Mouse (Mus musculus): ENCODE measurements around the gene Slc16a7. TPM values are rescaled to one million over a fixed set of nuclear protein-coding genes. Genes with fewer than 3 reads are reported as not detected.

Slc16a7 gene
- total and polyA plus RNA-seq, 2 experiments from 2014 or later: 7.6 to 90.8 TPM

DNA sequence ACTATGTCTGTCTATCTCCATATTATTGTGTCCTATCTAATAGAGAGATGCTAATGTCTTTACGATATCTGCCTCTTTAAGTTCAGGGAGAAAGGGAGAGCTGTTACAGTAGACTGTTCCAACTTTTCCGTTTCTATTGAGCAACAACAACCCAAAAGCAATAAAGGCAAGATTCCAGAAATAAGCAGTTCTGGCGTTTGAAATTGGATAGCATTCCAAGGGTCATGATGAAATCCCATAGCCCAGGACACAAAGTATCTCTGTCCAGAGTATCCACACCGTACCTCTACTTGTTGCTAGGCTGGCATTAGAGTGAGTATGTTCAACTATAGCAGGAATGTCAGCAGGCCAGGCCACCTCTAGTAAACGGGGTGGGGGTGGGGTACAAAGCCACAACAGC is 13.7 kb downstream of the Slc16a7 start:
- no peak overlapping the region for H3K4me2 ChIP-seq (ENCODE audit: low read depth, low read length)
- DNase-seq (ENCODE audit: low spot score): no peak
- H3K9me3 ChIP-seq (ENCODE audit: low read length): no peaks in the 10 kb centered on the region
- no peaks in the 10 kb centered on the region for H3K36me3 ChIP-seq (ENCODE audit: insufficient read depth, low read length)
- H3K4me1 ChIP-seq (ENCODE audit: insufficient read depth, low read length): no peaks in the 10 kb centered on the region
- no peak for TF ChIP-seq CTCF (IDR thresholded peaks at IDR 0.05; ENCODE audit: low read depth)
- no peak for ATAC-seq
- no peak overlapping the region for H3K27ac ChIP-seq
- H3K4me3 ChIP-seq (ENCODE audit: low read length): no peak overlapping the region
- WGBS: 76% methylated on average over 5 of the region's 5 CpGs
- H3K27me3 ChIP-seq (ENCODE audit: insufficient read depth, low read length): no peaks in the 10 kb centered on the region
- no peak overlapping the region for H3K9ac ChIP-seq (replicated peaks; ENCODE audit: low read length)

DNA sequence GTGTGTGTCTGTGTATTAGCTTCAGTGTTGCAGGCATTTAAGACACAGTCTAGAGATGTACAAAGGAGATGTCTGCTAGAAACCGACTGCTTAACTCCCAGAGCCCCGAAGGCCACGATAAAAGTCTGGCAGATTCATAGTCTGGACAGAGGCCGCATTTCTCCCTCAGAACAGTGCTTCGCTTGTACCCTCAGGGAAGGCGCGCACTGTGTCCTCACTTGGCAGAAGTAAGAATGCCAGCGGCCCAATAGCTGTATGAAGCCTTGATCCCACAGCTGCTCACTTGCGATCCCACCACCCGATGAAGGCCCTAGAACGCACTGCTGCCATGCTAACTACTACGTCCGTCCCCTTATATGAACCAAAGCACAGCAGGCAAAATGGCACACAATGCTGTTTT is 16.6 kb downstream of the Slc16a7 start:
- DNase-seq (ENCODE audit: low spot score) (peak; percentile 15), ATAC-seq (no peak)
- 88% methylated on average over 13 of the region's 13 CpGs for WGBS
- Histone ChIP-seq H3K4me3 (ENCODE audit: low read length) (no peak overlapping the region), H3K27me3 (ENCODE audit: insufficient read depth, low read length) (no peaks in the 10 kb centered on the region), H3K9me3 (ENCODE audit: low read length) (no peaks in the 10 kb centered on the region), H3K4me1 (ENCODE audit: insufficient read depth, low read length) (no peaks in the 10 kb centered on the region), H3K27ac (no peak overlapping the region), H3K9ac (replicated peaks; ENCODE audit: low read length) (no peak overlapping the region), H3K36me3 (ENCODE audit: insufficient read depth, low read length) (no peaks in the 10 kb centered on the region), H3K4me2 (ENCODE audit: low read depth, low read length) (no peak overlapping the region)
- TF ChIP-seq CTCF (IDR thresholded peaks at IDR 0.05; ENCODE audit: low read depth): no peak

DNA sequence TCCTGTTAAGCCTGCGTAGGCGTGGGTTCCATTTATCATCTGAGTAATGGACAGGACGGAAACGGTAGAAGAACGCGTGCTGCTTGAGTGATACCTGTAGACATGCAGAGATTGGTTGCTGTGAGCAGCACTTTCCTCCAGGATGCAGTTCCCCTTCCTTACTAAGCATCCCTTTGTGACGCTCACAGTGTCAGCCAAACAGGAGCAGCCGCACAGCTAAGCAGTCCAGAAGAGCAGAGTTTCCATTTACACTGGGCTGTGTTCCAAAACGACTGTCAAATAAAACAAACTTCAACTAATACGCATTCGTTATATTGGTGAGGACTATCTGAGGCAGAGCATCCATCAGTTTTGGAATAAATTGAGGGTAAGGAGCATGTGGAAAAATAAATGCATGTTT is 17.8 kb downstream of the Slc16a7 start:
- Histone ChIP-seq H3K9me3 (ENCODE audit: low read length) (no peaks in the 10 kb centered on the region), H3K27ac (no peak overlapping the region), H3K9ac (replicated peaks; ENCODE audit: low read length) (no peak overlapping the region), H3K36me3 (ENCODE audit: insufficient read depth, low read length) (no peaks in the 10 kb centered on the region), H3K4me3 (ENCODE audit: low read length) (no peak overlapping the region), H3K27me3 (ENCODE audit: insufficient read depth, low read length) (no peaks in the 10 kb centered on the region), H3K4me1 (ENCODE audit: insufficient read depth, low read length) (no peaks in the 10 kb centered on the region), H3K4me2 (ENCODE audit: low read depth, low read length) (no peak overlapping the region)
- peak; percentile 27 for DNase-seq (ENCODE audit: low spot score)
- 59% methylated on average over 11 of the region's 11 CpGs for WGBS
- no peak for ATAC-seq
- TF ChIP-seq CTCF (IDR thresholded peaks at IDR 0.05; ENCODE audit: low read depth): no peak

DNA sequence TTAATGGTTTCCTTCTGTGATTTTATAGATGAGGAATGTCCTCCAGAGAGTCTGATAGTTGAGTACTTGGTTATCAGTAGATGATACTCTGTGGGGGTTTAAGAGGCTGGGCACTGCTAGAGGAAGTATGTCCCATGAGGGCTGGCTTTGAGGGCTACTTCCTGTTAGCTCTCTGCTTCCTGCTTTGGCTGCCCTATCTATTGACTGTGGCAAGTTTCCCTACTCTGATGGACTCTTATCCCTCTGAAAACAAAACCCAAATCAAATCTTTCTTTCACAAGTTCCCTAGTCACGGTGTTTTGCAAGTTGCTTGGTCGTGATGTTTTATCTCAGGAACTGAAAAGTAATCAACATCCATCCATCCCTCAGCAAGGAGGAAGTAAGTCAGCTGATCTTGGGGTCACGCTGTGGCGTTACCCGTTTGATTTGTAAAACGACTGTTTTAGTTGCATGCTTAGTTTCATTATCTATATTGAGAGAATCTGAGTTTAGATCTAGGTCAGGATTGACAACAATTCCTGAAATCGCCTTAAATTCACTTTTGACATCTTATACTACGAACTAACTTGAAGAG is 19.1 kb downstream of the Slc16a7 start:
- H3K27ac ChIP-seq: no peak overlapping the region
- DNase-seq (ENCODE audit: low spot score) (no peak), ATAC-seq (no peak)
- WGBS: 88% methylated on average over 8 of the region's 8 CpGs
- TF ChIP-seq CTCF (IDR thresholded peaks at IDR 0.05; ENCODE audit: low read depth): no peak
- no peak overlapping the region for H3K4me2 ChIP-seq (ENCODE audit: low read depth, low read length)
- no peaks in the 10 kb centered on the region for H3K9me3 ChIP-seq (ENCODE audit: low read length)
- H3K4me1 ChIP-seq (ENCODE audit: insufficient read depth, low read length): no peaks in the 10 kb centered on the region
- no peaks in the 10 kb centered on the region for H3K27me3 ChIP-seq (ENCODE audit: insufficient read depth, low read length)
- H3K36me3 ChIP-seq (ENCODE audit: insufficient read depth, low read length): no peaks in the 10 kb centered on the region
- no peak overlapping the region for H3K4me3 ChIP-seq (ENCODE audit: low read length)
- H3K9ac ChIP-seq (replicated peaks; ENCODE audit: low read length): no peak overlapping the region

DNA sequence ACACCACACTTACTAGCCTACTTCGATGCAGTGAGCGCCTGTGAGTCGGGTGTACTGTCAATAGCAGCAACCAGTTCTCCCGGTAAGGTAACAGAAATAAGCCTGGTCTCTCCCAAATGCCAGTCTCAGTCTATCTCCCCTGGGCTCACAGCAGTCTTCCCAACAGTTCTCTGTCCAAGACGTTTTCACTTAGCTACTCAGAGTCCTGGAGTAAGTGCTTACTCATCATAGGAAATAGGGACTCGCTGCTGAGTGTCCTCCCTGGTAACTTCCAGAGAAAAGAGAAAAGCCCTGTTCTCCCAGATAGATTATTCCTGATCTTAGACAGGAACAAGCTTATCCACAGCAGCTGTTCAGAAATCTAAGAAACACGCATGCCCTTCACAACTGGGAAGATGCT is 30.8 kb downstream of the Slc16a7 start:
- no peaks in the 10 kb centered on the region for H3K27me3 ChIP-seq (ENCODE audit: insufficient read depth, low read length)
- H3K9me3 ChIP-seq (ENCODE audit: low read length): no peaks in the 10 kb centered on the region
- H3K36me3 ChIP-seq (ENCODE audit: insufficient read depth, low read length): no peaks in the 10 kb centered on the region
- no peak for DNase-seq (ENCODE audit: low spot score)
- no peak overlapping the region for H3K27ac ChIP-seq
- WGBS: 87% methylated on average over 7 of the region's 7 CpGs
- no peak overlapping the region for H3K4me2 ChIP-seq (ENCODE audit: low read depth, low read length)
- H3K4me1 ChIP-seq (ENCODE audit: insufficient read depth, low read length): no peaks in the 10 kb centered on the region
- no peak for ATAC-seq
- no peak overlapping the region for H3K4me3 ChIP-seq (ENCODE audit: low read length)
- H3K9ac ChIP-seq (replicated peaks; ENCODE audit: low read length): no peak overlapping the region
- no peak for TF ChIP-seq CTCF (IDR thresholded peaks at IDR 0.05; ENCODE audit: low read depth)

DNA sequence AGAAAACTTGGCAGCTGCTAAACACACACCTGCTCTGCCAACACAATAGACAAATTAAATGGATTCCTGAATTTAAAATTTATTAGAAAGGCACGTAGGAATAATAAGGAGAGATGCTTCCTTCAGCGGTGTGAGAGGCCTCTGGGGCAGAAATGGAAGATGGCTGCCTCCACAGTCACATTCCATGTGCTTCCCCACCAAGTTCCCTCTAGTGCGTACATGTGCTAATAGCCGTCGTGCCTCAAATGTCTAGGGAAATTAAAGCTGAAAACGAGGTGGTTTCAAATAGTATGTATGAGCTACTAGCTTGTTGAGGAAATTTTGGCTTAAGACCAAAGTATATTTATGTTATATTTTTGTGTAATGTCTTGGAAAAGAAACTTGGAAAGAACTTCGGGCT is 36.5 kb downstream of the Slc16a7 start:
- Histone ChIP-seq H3K27ac (no peak overlapping the region), H3K9me3 (ENCODE audit: low read length) (no peaks in the 10 kb centered on the region), H3K36me3 (ENCODE audit: insufficient read depth, low read length) (no peaks in the 10 kb centered on the region), H3K27me3 (ENCODE audit: insufficient read depth, low read length) (no peaks in the 10 kb centered on the region), H3K4me3 (ENCODE audit: low read length) (no peak overlapping the region), H3K4me1 (ENCODE audit: insufficient read depth, low read length) (no peaks in the 10 kb centered on the region), H3K4me2 (ENCODE audit: low read depth, low read length) (no peak overlapping the region), H3K9ac (replicated peaks; ENCODE audit: low read length) (no peak overlapping the region)
- no peak for TF ChIP-seq CTCF (IDR thresholded peaks at IDR 0.05; ENCODE audit: low read depth)
- DNase-seq (ENCODE audit: low spot score) (no peak), ATAC-seq (no peak)
- whole genome bisulfite sequencing: 39% methylated on average over 7 of the region's 7 CpGs

DNA sequence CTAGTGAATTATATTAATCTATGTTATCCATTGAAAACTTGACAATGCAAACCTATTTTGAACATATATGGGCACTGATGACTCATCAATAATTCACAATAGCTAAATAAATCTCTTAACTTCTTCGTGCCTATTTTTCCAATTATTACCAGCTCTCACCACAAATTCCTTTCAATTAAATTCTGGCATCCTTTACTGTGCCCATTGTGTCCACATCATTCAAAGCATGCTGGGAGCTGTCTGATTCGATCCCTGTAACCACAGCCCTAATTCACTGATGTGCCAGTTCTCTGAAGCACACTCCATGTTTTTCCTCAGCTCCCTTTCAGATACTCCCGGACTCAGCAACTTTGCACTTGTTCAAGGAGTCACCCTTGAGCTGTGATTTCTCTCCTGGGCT is 41.1 kb downstream of the Slc16a7 start:
- H3K4me2 ChIP-seq (ENCODE audit: low read depth, low read length): no peak overlapping the region
- H3K27ac ChIP-seq: no peak overlapping the region
- no peak overlapping the region for H3K4me3 ChIP-seq (ENCODE audit: low read length)
- DNase-seq (ENCODE audit: low spot score) (no peak), ATAC-seq (no peak)
- no peaks in the 10 kb centered on the region for H3K4me1 ChIP-seq (ENCODE audit: insufficient read depth, low read length)
- no peak for TF ChIP-seq CTCF (IDR thresholded peaks at IDR 0.05; ENCODE audit: low read depth)
- 47% methylated on average over 3 of the region's 3 CpGs for WGBS
- H3K9ac ChIP-seq (replicated peaks; ENCODE audit: low read length): no peak overlapping the region
- no peaks in the 10 kb centered on the region for H3K27me3 ChIP-seq (ENCODE audit: insufficient read depth, low read length)
- H3K9me3 ChIP-seq (ENCODE audit: low read length): no peaks in the 10 kb centered on the region
- no peaks in the 10 kb centered on the region for H3K36me3 ChIP-seq (ENCODE audit: insufficient read depth, low read length)
